Mouse (Mus musculus) E14TG2a.4 (cell line): ENCODE measurements around the gene Baiap2l1.

ENCODE experiments used
- CTCF ChIP-seq: conservative IDR thresholded peaks from 2 replicates; pipeline ENCODE4 v1.5.1; 2014; ENCODE audit warnings: low read length
- POU5F1 ChIP-seq: IDR thresholded peaks from 2 replicates; pipeline ENCODE4 v1.6.1; 2014; ENCODE audit warnings: low read length, borderline replicate concordance

DNA sequence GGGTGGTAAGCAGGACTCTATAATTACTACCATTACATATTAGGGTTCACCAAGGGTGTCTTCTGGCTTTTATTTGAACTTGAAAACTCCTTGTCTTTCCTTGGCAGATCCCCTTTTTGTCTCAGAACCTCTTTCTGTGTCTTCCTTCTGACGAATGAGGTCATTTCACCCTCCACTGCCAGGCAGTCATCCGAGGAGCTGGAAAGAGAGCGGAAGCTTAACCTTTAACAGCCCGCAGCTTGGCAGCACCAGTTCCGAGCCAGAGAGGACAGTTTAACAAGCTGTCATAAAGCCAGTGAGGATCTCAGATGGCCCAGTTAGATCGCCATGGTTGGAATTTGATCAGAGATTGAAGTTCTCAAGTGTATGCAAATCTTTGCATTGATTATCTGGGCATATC, 2.4 kb upstream of the Baiap2l1 start:
- TF ChIP-seq CTCF (no peak), POU5F1 (no peak)
